ENCODE assay signal across 8 mouse cellular contexts in the genomic region with DNA sequence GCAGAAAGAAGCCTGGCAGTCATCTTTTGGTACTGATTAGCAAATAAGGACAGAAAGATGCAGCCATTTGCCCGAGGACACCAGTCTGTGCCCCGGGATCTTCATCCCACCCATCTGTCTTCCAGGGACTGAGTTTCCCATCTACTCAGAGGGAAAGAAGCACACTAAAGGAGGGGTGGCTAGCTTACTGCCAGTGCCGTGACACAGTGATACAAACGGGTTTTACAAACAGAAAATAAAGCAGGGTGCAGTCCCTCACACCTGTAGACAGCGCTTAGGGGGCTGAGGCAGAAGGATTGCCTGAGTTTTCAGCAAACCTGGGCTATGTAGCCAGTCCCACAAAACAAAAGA. TPM values are rescaled to one million over a fixed set of nuclear protein-coding genes. Genes with fewer than 3 reads are reported as not detected.
DNase-seq lines count a peak whose midpoint lies in the region; ATAC-seq and TF ChIP-seq lines count a peak whose summit lies in the region.

No protein-coding gene starts in this region.

- TF ChIP-seq CTCF in bone marrow, adult 2 months (IDR thresholded peaks at IDR 0.05; ENCODE audit: control insufficient read depth, insufficient read depth, low read length), result no peak

- peak overlapping the region; percentile 47 for H3K27ac ChIP-seq in heart, embryonic 15.5 days
- H3K27ac ChIP-seq in bone marrow, adult 2 months (ENCODE audit: control insufficient read depth, insufficient read depth, low read depth, low read length, poor library complexity), result peak overlapping the region; percentile 8; the same call in 1 of the 2 replicates
- peak overlapping the region; percentile 56; the same call in 1 of the 2 replicates for H3K27ac ChIP-seq in hindbrain, embryonic 14.5 days
- H3K27ac ChIP-seq in midbrain, embryonic 13.5 days, result no peak overlapping the region

- peaks cover 23% of the 10 kb centered on the region for H3K36me3 ChIP-seq in heart, embryonic 15.5 days
- peaks cover 24% of the 10 kb centered on the region for H3K36me3 ChIP-seq in hindbrain, embryonic 14.5 days (replicated peaks; ENCODE audit: control insufficient read depth, insufficient read depth)
- H3K36me3 ChIP-seq in midbrain, embryonic 13.5 days, result peaks cover 24% of the 10 kb centered on the region

- peak overlapping the region; percentile 80 for H3K4me3 ChIP-seq in heart, embryonic 15.5 days
- peak overlapping the region; percentile 4 for H3K4me3 ChIP-seq in bone marrow, adult 2 months (replicated peaks; ENCODE audit: control insufficient read depth, low read depth, low read length)
- peak overlapping the region; percentile 90 for H3K4me3 ChIP-seq in hindbrain, embryonic 14.5 days (replicated peaks; ENCODE audit: low read length)
- H3K4me3 ChIP-seq in midbrain, embryonic 13.5 days (replicated peaks), result peak overlapping the region; percentile 75

- no peak for DNase-seq in heart, adult 9 months (ENCODE audit: low spot score in 2 of 2)
- no peak for DNase-seq in hindbrain, embryonic 14.5 days (ENCODE audit: low spot score)
- DNase-seq in T-cell, adult 2 months (ENCODE audit: low spot score), result no peak
- DNase-seq in gastrocnemius, adult 18-20 months (ENCODE audit: low spot score), result no peak
- no peak for DNase-seq in spleen, adult 18-20 months

- no peaks in the 10 kb centered on the region for H3K9me3 ChIP-seq in heart, embryonic 15.5 days (replicated peaks)
- no peaks in the 10 kb centered on the region for H3K9me3 ChIP-seq in hindbrain, embryonic 14.5 days (ENCODE audit: control insufficient read depth, low read length)
- H3K9me3 ChIP-seq in midbrain, embryonic 13.5 days, result no peaks in the 10 kb centered on the region

- no peak for TF ChIP-seq POLR2A in bone marrow, adult 2 months (IDR thresholded peaks at IDR 0.05; ENCODE audit: borderline replicate concordance, control insufficient read depth, low read depth, low read length)

- WGBS in heart, embryonic 15.5 days, result 17% methylated on average over 5 of the region's 5 CpGs
- WGBS in bone marrow, adult 2 months, result 12% methylated on average over 5 of the region's 5 CpGs
- 12% methylated on average over 5 of the region's 5 CpGs for WGBS in hindbrain, embryonic 14.5 days
- WGBS in midbrain, embryonic 13.5 days, result 9% methylated on average over 5 of the region's 5 CpGs

- peak overlapping the region; percentile 90 for H3K4me2 ChIP-seq in heart, embryonic 15.5 days
- peak overlapping the region; percentile 71 for H3K4me2 ChIP-seq in hindbrain, embryonic 14.5 days (replicated peaks)
- peak overlapping the region; percentile 96 for H3K4me2 ChIP-seq in midbrain, embryonic 13.5 days (replicated peaks)

- H3K9ac ChIP-seq in heart, embryonic 15.5 days, result peak overlapping the region; percentile 39; the same call in 1 of the 2 replicates
- H3K9ac ChIP-seq in hindbrain, embryonic 14.5 days, result peak overlapping the region; percentile 93
- H3K9ac ChIP-seq in midbrain, embryonic 13.5 days (replicated peaks), result 0 out of 2 replicates have a peak overlapping the region, but pooled peaks have one; percentile 20

- ATAC-seq in heart, embryonic 15.5 days (replicated peaks; ENCODE audit: insufficient number of reproducible peaks, insufficient read depth, low FRiP score, low read depth), result no peak
- peak; percentile 22; the same call in 1 of the 2 replicates for ATAC-seq in hindbrain, embryonic 14.5 days (ENCODE audit: low FRiP score)
- ATAC-seq in midbrain, embryonic 13.5 days, result peak; percentile 53

- peaks cover 19% of the 10 kb centered on the region for H3K4me1 ChIP-seq in heart, embryonic 15.5 days (replicated peaks)
- no peaks in the 10 kb centered on the region; the same call in 1 of the 2 replicates for H3K4me1 ChIP-seq in bone marrow, adult 2 months (ENCODE audit: control insufficient read depth, insufficient read depth, low read length)
- peaks cover 16% of the 10 kb centered on the region for H3K4me1 ChIP-seq in hindbrain, embryonic 14.5 days (replicated peaks; ENCODE audit: control insufficient read depth, insufficient read depth, low read length)
- peaks cover 24% of the 10 kb centered on the region for H3K4me1 ChIP-seq in midbrain, embryonic 13.5 days (replicated peaks)

- 0 out of 2 replicates have a peak, but pooled peaks cover 2% of the 10 kb centered on the region for H3K27me3 ChIP-seq in heart, embryonic 15.5 days
- H3K27me3 ChIP-seq in hindbrain, embryonic 14.5 days (ENCODE audit: control insufficient read depth, insufficient read depth, low read length), result no peaks in the 10 kb centered on the region
- H3K27me3 ChIP-seq in midbrain, embryonic 13.5 days, result 0 out of 2 replicates have a peak, but pooled peaks cover 7% of the 10 kb centered on the region

RNA-seq across cellular contexts. Expression of gene Cox19, which starts 5.9 kb away (rescaled TPM):
- polyA plus RNA-seq in heart, embryonic 15.5 days (2015; fragmentation: Nextera tagmentation; extraction: Ambion mirVana), result 69.7 and 77.3 TPM in 2 replicates
- polyA plus RNA-seq in bone marrow, adult 2 months (2011; ENCODE audit: insufficient read depth, insufficient read length, low replicate concordance, missing spikeins), result 27.6 and 39.3 TPM in 2 replicates
- polyA plus RNA-seq in hindbrain, embryonic 14.5 days (2014; fragmentation: Nextera tagmentation; extraction: Ambion mirVana), result 110 and 113 TPM in 2 replicates
- polyA plus RNA-seq in midbrain, embryonic 13.5 days (2015; fragmentation: Nextera tagmentation; extraction: Ambion mirVana), result 120 and 131 TPM in 2 replicates
- total RNA-seq in gastrocnemius, adult 18-20 months (2021), result 10 to 100 TPM; 55.0 to 68.4 TPM

RNA-seq across cellular contexts. Expression of gene Cyp2w1, which starts 7.1 kb away (rescaled TPM):
- polyA plus RNA-seq in heart, embryonic 15.5 days (2015; fragmentation: Nextera tagmentation; extraction: Ambion mirVana), result 0.47 TPM in 1 of 2 replicates, not detected in the other
- not detected in 2 replicates for polyA plus RNA-seq in bone marrow, adult 2 months (2011; ENCODE audit: insufficient read depth, insufficient read length, low replicate concordance, missing spikeins)
- polyA plus RNA-seq in hindbrain, embryonic 14.5 days (2014; fragmentation: Nextera tagmentation; extraction: Ambion mirVana), result not detected in 2 replicates
- not detected in 2 replicates for polyA plus RNA-seq in midbrain, embryonic 13.5 days (2015; fragmentation: Nextera tagmentation; extraction: Ambion mirVana)
- not detected for total RNA-seq in gastrocnemius, adult 18-20 months (2021)

RNA-seq across cellular contexts. Expression of gene Adap1, which starts 19.9 kb away (rescaled TPM):
- 1.9 and 3.1 TPM in 2 replicates for polyA plus RNA-seq in heart, embryonic 15.5 days (2015; fragmentation: Nextera tagmentation; extraction: Ambion mirVana)
- polyA plus RNA-seq in bone marrow, adult 2 months (2011; ENCODE audit: insufficient read depth, insufficient read length, low replicate concordance, missing spikeins), result 12.1 and 26.4 TPM in 2 replicates
- polyA plus RNA-seq in hindbrain, embryonic 14.5 days (2014; fragmentation: Nextera tagmentation; extraction: Ambion mirVana), result 78.6 and 89.9 TPM in 2 replicates
- polyA plus RNA-seq in midbrain, embryonic 13.5 days (2015; fragmentation: Nextera tagmentation; extraction: Ambion mirVana), result 13.8 and 14.5 TPM in 2 replicates
- total RNA-seq in gastrocnemius, adult 18-20 months (2021), result 1 to 10 TPM in 1 of 2 experiments, under 1 TPM in 1; 0.66 to 1.4 TPM

RNA-seq across cellular contexts. Expression of gene Gpr146, which starts 32.2 kb away (rescaled TPM):
- polyA plus RNA-seq in heart, embryonic 15.5 days (2015; fragmentation: Nextera tagmentation; extraction: Ambion mirVana), result 14.0 and 14.7 TPM in 2 replicates
- 14.6 and 20.1 TPM in 2 replicates for polyA plus RNA-seq in bone marrow, adult 2 months (2011; ENCODE audit: insufficient read depth, insufficient read length, low replicate concordance, missing spikeins)
- 1.4 and 2.7 TPM in 2 replicates for polyA plus RNA-seq in hindbrain, embryonic 14.5 days (2014; fragmentation: Nextera tagmentation; extraction: Ambion mirVana)
- 1.7 TPM in 2 replicates for polyA plus RNA-seq in midbrain, embryonic 13.5 days (2015; fragmentation: Nextera tagmentation; extraction: Ambion mirVana)
- 10 to 100 TPM; 21.8 to 28.9 TPM for total RNA-seq in gastrocnemius, adult 18-20 months (2021)

RNA-seq across cellular contexts. Expression of gene C130050O18Rik, which starts 59.7 kb away (rescaled TPM):
- 0.63 and 0.76 TPM in 2 replicates for polyA plus RNA-seq in heart, embryonic 15.5 days (2015; fragmentation: Nextera tagmentation; extraction: Ambion mirVana)
- 0.88 and 4.0 TPM in 2 replicates for polyA plus RNA-seq in bone marrow, adult 2 months (2011; ENCODE audit: insufficient read depth, insufficient read length, low replicate concordance, missing spikeins)
- 0.26 and 0.32 TPM in 2 replicates for polyA plus RNA-seq in hindbrain, embryonic 14.5 days (2014; fragmentation: Nextera tagmentation; extraction: Ambion mirVana)
- polyA plus RNA-seq in midbrain, embryonic 13.5 days (2015; fragmentation: Nextera tagmentation; extraction: Ambion mirVana), result 0.13 TPM in 1 of 2 replicates, not detected in the other
- total RNA-seq in gastrocnemius, adult 18-20 months (2021), result under 1 TPM; 0.12 to 0.21 TPM

Comparison
In these comparisons a context has a peak if more than half of its experiments do, and no peak if none do; other contexts are left out.
1. H3K4me3 ChIP-seq: peak in every context shown above with its lines; median percentile 90 in hindbrain, embryonic 14.5 days; 80 in heart, embryonic 15.5 days; 75 in midbrain, embryonic 13.5 days; 4 in bone marrow, adult 2 months.
2. H3K9ac ChIP-seq: peak in every context shown above with its lines; median percentile 93 in hindbrain, embryonic 14.5 days; 39 in heart, embryonic 15.5 days; 20 in midbrain, embryonic 13.5 days.